Mouse (Mus musculus): ENCODE measurements around the gene Dnah3.

- TF ChIP-seq CTCF (conservative IDR thresholded peaks at IDR 0.05; ENCODE audit: insufficient read depth, insufficient read length, low read depth, low read length) (no peak), POLR2A (IDR thresholded peaks at IDR 0.05; ENCODE audit: low read depth, low read length) (no peak)
Measured at GRCm38 (mm10) chr7:120036422-120036821, 58.7 kb downstream of the Dnah3 start.

Measured in kidney, adult 2 months (tissue).